Mouse (Mus musculus) neural tube, embryonic 11.5 days (tissue): Measurements from ENCODE around the gene Cep85l. TPM values are rescaled to one million over a fixed set of nuclear protein-coding genes. Genes with fewer than 3 reads are reported as not detected.
A peak's percentile ranks its signal among the peaks of the same experiment; 100 is the strongest.

Experiments used
- ATAC-seq: fragments of 200-750 bp; cut with Nextera tagmentation; 2 replicates; pipeline ENCODE4 v1.8.0; 2017; ENCODE audit warnings: moderate number of reproducible peaks, mild to moderate bottlenecking, moderate TSS enrichment, moderate library complexity; ENCODE audit not compliant: insufficient read depth, low FRiP score, low TSS enrichment
- DNase-seq: peaks from one replicate; pipeline ENCODE4 v3.0.0-alpha.2; 2015; ENCODE audit warnings: low spot score
- H3K27ac ChIP-seq: fragments of 300-500 bp; sonication (generic); 2 replicates; pipeline ENCODE4 v1.5.1; 2014; ENCODE audit warnings: low read depth, mild to moderate bottlenecking, low read length
- H3K27me3 ChIP-seq: fragments of 300-500 bp; sonication (generic); 2 replicates; pipeline ENCODE4 v1.6.1; 2014; ENCODE audit warnings: mild to moderate bottlenecking, low read length, mixed read lengths; ENCODE audit not compliant: control insufficient read depth, insufficient read depth
- H3K36me3 ChIP-seq: fragments of 300-500 bp; sonication (generic); 2 replicates; pipeline ENCODE4 v1.6.1; 2014; ENCODE audit warnings: mild to moderate bottlenecking, low read length, moderate library complexity, mixed read lengths; ENCODE audit not compliant: control insufficient read depth, insufficient read depth
- H3K4me1 ChIP-seq: fragments of 300-500 bp; sonication (generic); 2 replicates; pipeline ENCODE4 v1.6.1; 2014; ENCODE audit warnings: low read length, mixed read lengths; ENCODE audit not compliant: control insufficient read depth, insufficient read depth
- H3K4me2 ChIP-seq: fragments of 300-500 bp; sonication (generic); 2 replicates; pipeline ENCODE4 v1.6.1; 2014; ENCODE audit warnings: low read depth, mild to moderate bottlenecking, moderate library complexity
- H3K4me3 ChIP-seq: fragments of 300-500 bp; sonication (generic); 2 replicates; pipeline ENCODE4 v1.5.1; 2014; ENCODE audit warnings: low read depth, low read length
- H3K9ac ChIP-seq: fragments of 300-500 bp; sonication (generic); 2 replicates; pipeline ENCODE4 v1.6.1; 2014; ENCODE audit warnings: mild to moderate bottlenecking, low read length
- H3K9me3 ChIP-seq: fragments of 300-500 bp; sonication (generic); 2 replicates; pipeline ENCODE4 v1.6.1; 2016; ENCODE audit warnings: low read length; ENCODE audit not compliant: control insufficient read depth
- WGBS: fragments of 180-500 bp; shearing (Covaris S2); extraction: QIAGEN DNeasy Blood & Tissue Kit; methylation state at CpG from one replicate; pipeline ENCODE4 v1.1.7; 2014; 5-methylcytosine and 5-hydroxymethylcytosine counted together
- polyA plus RNA-seq: library from polyadenylated mRNA; unstranded; fragments of >200 nt; fragmentation: Nextera tagmentation; extraction: Ambion mirVana; gene quantifications from 2 replicates; pipeline ENCODE4 v1.2.1, GENCODE M21; 2014

Gene Cep85l
- polyA plus RNA-seq, 1 experiment from 2014 or later: 6.2 TPM

DNA sequence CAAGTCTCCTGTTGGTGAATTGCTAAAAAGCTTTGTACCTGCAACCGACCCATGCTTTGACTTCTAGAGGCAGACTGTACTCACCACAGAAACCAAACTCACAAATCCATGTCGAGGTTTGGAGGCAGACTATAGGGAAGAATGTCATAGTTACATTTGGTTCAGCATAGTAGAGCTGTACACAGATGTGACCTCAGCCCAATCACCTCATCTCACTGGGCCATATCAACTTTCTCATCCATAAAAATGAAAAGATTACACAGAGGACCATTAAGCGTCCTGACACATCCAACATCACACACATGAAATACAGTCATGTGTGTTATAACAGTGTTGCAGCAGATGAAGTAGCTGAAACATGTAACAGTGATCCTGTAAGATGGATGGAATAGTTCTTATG, 19.3 kb upstream of the Cep85l start:
- H3K4me3 ChIP-seq: no peak overlapping the region
- peaks cover 3% of the 10 kb centered on the region; the same call in 1 of the 2 replicates for H3K4me1 ChIP-seq
- 58% methylated on average over 3 of the region's 3 CpGs for WGBS
- no peak overlapping the region for H3K9ac ChIP-seq
- peak; percentile 20; the same call in 1 of the 2 replicates for ATAC-seq
- no peak for DNase-seq
- H3K36me3 ChIP-seq: no peaks in the 10 kb centered on the region
- no peaks in the 10 kb centered on the region for H3K9me3 ChIP-seq
- H3K27me3 ChIP-seq: no peaks in the 10 kb centered on the region
- H3K4me2 ChIP-seq: no peak overlapping the region
- H3K27ac ChIP-seq: no peak overlapping the region

DNA sequence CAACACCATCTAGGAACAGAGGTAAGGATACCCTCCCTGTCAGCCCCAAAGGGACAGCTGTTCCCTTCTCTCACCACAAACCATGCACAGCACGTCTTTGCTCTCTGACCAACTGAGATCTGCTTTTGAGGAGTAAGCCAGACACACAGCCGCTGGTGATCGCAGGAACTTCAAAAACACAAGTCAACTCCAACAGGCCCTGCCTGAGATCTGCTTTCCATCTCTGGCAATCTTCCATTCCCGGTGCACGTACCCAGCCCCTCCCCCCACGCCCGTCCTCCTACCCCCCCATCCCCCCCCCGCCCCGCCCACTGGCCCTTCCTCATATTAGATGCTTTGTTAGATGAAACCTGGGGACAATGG, 18.8 kb upstream of the Cep85l start:
- ATAC-seq (peak; percentile 74; the same call in 1 of the 2 replicates), DNase-seq (peak; percentile 48)
- H3K9me3 ChIP-seq: no peaks in the 10 kb centered on the region
- no peaks in the 10 kb centered on the region for H3K27me3 ChIP-seq
- H3K36me3 ChIP-seq: no peaks in the 10 kb centered on the region
- 6% methylated on average over 9 of the region's 9 CpGs for WGBS
- peak overlapping the region; percentile 24 for H3K4me2 ChIP-seq
- H3K9ac ChIP-seq: no peak overlapping the region
- H3K4me1 ChIP-seq: peaks cover 3% of the 10 kb centered on the region; the same call in 1 of the 2 replicates
- no peak overlapping the region for H3K4me3 ChIP-seq
- H3K27ac ChIP-seq: 0 out of 2 replicates have a peak overlapping the region, but pooled peaks have one; percentile 20

DNA sequence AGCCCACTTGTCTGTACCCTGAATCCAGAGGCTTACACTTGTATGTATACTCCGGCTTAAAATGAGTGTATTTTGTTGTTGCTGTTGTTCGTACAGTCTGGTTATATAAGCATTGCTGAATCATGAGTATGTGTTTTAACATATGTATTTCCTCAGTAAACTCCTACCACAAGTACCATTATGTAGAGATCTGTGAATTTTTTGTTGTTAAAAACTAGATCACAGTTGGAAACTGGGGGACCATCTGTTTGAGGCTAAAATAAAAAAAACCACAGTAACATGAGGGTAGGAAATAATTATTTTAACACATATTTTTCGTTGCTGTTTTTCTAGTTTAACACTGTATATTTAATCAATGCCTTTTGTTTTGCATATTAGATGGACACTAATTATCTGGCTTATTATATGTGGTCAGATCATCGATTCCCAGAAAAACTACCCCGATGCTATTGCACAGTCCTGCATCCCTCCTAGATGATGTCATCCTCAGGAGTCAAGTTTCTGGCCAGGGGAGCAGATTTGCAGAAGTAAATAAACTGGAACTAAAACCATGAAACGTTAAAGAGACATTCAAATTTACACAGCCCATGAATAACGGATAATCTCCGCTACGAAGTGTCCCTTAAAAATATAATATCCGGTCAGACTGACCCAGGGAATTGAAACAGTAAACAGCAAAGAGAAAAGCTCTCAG, 18.2 kb upstream of the Cep85l start:
- H3K36me3 ChIP-seq: no peaks in the 10 kb centered on the region
- peaks cover 3% of the 10 kb centered on the region; the same call in 1 of the 2 replicates for H3K4me1 ChIP-seq
- H3K27ac ChIP-seq: no peak overlapping the region
- 69% methylated on average over 10 of the region's 10 CpGs for WGBS
- no peaks in the 10 kb centered on the region for H3K9me3 ChIP-seq
- ATAC-seq (0 out of 2 replicates have a peak, but pooled peaks have one; percentile 15), DNase-seq (no peak)
- no peak overlapping the region for H3K9ac ChIP-seq
- peak overlapping the region; percentile 24 for H3K4me2 ChIP-seq
- no peaks in the 10 kb centered on the region for H3K27me3 ChIP-seq
- H3K4me3 ChIP-seq: no peak overlapping the region

GRCm38 (mm10) chr10:53394923-53395629, 15.3 kb upstream of the Cep85l start:
- Histone ChIP-seq H3K4me2 (no peak overlapping the region), H3K9ac (no peak overlapping the region), H3K4me1 (peaks cover 3% of the 10 kb centered on the region; the same call in 1 of the 2 replicates), H3K9me3 (no peaks in the 10 kb centered on the region), H3K36me3 (no peaks in the 10 kb centered on the region), H3K27ac (no peak overlapping the region), H3K4me3 (no peak overlapping the region), H3K27me3 (no peaks in the 10 kb centered on the region)
- ATAC-seq: no peak
- no peak for DNase-seq
- whole genome bisulfite sequencing: 84% methylated on average over 9 of the region's 9 CpGs

DNA sequence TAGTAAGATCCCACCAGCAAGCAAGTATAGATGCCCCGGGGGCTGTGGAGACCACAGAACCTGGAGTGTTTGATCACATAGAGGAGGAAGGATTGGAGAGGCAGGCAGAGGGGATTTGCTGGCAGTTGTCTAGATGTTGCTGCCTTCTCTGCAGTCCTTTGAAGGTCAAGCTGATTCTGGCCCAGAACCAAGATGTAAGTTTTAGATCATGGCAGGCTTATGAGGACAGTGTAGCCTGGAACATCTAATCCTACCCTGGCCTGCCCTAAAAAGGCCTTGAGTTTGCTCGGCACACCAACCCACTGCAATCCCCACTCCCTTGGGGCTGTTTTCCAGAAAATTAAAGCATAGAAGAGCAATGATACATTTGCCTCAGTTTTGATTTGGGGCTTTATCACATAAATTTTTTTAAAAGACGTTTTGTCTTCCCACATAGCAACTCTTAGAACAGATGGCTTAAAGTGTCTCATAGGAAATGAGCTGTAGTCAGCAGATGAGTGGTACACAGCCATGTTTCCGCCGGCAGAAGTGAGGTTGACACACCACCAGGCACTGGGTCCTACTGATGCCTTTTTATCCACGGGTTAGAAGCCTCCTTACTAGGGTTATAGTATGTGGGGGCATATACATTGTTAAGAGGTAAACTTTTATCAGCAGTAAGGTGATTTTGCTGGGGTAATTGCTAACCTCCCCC, 8.6 kb upstream of the Cep85l start:
- H3K9me3 ChIP-seq: no peaks in the 10 kb centered on the region
- no peak overlapping the region for H3K9ac ChIP-seq
- H3K36me3 ChIP-seq: no peaks in the 10 kb centered on the region
- no peak overlapping the region for H3K4me3 ChIP-seq
- H3K27ac ChIP-seq: no peak overlapping the region
- DNase-seq (no peak), ATAC-seq (no peak)
- no peaks in the 10 kb centered on the region for H3K27me3 ChIP-seq
- WGBS: 76% methylated on average over 6 of the region's 6 CpGs
- H3K4me1 ChIP-seq: no peaks in the 10 kb centered on the region
- H3K4me2 ChIP-seq: no peak overlapping the region

DNA sequence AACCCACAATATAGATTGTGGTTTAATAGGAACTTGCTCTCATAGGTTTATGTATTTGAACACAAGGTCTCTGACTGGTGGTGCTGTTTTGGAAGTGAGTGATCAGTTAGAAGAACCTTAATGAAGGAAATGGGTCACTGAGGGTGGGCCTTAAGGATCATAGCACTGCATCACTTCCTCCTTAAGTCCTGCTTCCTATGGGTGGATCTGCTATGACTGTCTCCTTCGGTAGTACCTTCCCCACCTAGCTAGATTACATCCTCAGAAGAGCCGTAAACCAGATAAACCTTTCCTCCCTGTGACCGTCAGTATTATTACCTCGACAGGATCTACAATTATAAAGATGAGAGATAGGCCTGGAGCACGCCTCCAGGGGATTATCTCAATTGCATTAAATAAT, 5.7 kb upstream of the Cep85l start:
- Histone ChIP-seq H3K27me3 (no peaks in the 10 kb centered on the region), H3K9me3 (no peaks in the 10 kb centered on the region), H3K4me3 (no peak overlapping the region), H3K36me3 (no peaks in the 10 kb centered on the region), H3K4me1 (no peaks in the 10 kb centered on the region), H3K9ac (no peak overlapping the region), H3K27ac (no peak overlapping the region), H3K4me2 (no peak overlapping the region)
- ATAC-seq (no peak), DNase-seq (no peak)
- WGBS: 82% methylated on average over 5 of the region's 5 CpGs

DNA sequence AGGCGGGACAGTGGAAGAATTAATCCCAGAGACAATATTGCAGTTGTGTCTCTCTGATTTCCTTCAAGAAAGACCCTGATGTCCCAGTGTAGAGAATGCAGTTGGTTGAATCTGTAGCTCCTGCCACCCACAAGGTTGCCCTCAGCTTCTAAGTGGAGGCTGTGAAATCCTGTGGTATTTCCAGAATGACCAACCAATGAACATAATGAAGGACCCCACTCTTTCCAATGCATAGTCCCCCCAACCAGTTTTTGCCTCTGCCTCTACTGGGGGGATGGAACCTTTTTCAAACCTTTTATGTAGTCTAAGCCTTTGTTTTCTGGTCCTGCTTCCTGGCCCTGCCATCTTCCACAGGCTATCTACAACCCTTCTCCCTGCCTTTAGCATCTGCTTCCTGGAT, 5.1 kb upstream of the Cep85l start:
- no peak overlapping the region for H3K4me3 ChIP-seq
- no peak overlapping the region for H3K27ac ChIP-seq
- WGBS: 81% methylated on average over 1 of the region's 1 CpGs
- no peak overlapping the region for H3K4me2 ChIP-seq
- no peaks in the 10 kb centered on the region for H3K27me3 ChIP-seq
- no peak overlapping the region for H3K9ac ChIP-seq
- DNase-seq: no peak
- no peaks in the 10 kb centered on the region for H3K9me3 ChIP-seq
- H3K4me1 ChIP-seq: no peaks in the 10 kb centered on the region
- no peak for ATAC-seq
- no peaks in the 10 kb centered on the region for H3K36me3 ChIP-seq

GRCm38 (mm10) chr10:53382696-53383365, 3.1 kb upstream of the Cep85l start:
- no peak overlapping the region for H3K27ac ChIP-seq
- no peak overlapping the region for H3K4me2 ChIP-seq
- DNase-seq: no peak
- H3K4me3 ChIP-seq: no peak overlapping the region
- H3K36me3 ChIP-seq: no peaks in the 10 kb centered on the region
- WGBS: 75% methylated on average over 7 of the region's 7 CpGs
- no peaks in the 10 kb centered on the region for H3K27me3 ChIP-seq
- no peak overlapping the region for H3K9ac ChIP-seq
- H3K4me1 ChIP-seq: peaks cover 5% of the 10 kb centered on the region; the same call in 1 of the 2 replicates
- no peaks in the 10 kb centered on the region for H3K9me3 ChIP-seq
- ATAC-seq: no peak
